In genomic region chr7:45833924-45834323, GRCm38 (mm10) we compare ENCODE assay signal across 8 mouse cellular contexts. TPM values are rescaled to one million over a fixed set of nuclear protein-coding genes. Genes with fewer than 3 reads are reported as not detected.
A peak's percentile ranks its signal among the peaks of the same experiment; 100 is the strongest.
DNase-seq lines count a peak whose midpoint lies in the region; ATAC-seq and TF ChIP-seq lines count a peak whose summit lies in the region.
"Had no signal": no experiment of that assay in that cellular context is flagged by ENCODE, and none has a peak within 500 bp of the region (broad histone marks: within the 10 kb centered on the region; RNA-seq: fewer than 3 reads in every experiment).

No protein-coding gene starts in this region.

- no peak for TF ChIP-seq CTCF in left cerebral cortex, adult 2 months (IDR thresholded peaks at IDR 0.05)
- no peak for TF ChIP-seq CTCF in small intestine, adult 2 months (IDR thresholded peaks at IDR 0.05; ENCODE audit: extremely low read depth, insufficient read length, insufficient replicate concordance, low read depth, low read length)

- H3K9me3 ChIP-seq in forebrain, embryonic 14.5 days (replicated peaks; ENCODE audit: control insufficient read depth, low read length), result no peaks in the 10 kb centered on the region
- H3K9me3 ChIP-seq in limb, embryonic 14.5 days (ENCODE audit: control insufficient read depth, low read length), result no peaks in the 10 kb centered on the region

- TF ChIP-seq POLR2A in limb, embryonic 14.5 days (IDR thresholded peaks at IDR 0.05; ENCODE audit: borderline replicate concordance, extremely low read depth, insufficient read depth, insufficient read length), result no peak
- no peak for TF ChIP-seq POLR2A in small intestine, adult 2 months (IDR thresholded peaks at IDR 0.05; ENCODE audit: low read depth, low read length)

- peaks cover 2% of the 10 kb centered on the region; the same call in 1 of the 2 replicates for H3K36me3 ChIP-seq in forebrain, embryonic 14.5 days (ENCODE audit: control insufficient read depth, insufficient read depth, low read length)
- peaks cover 7% of the 10 kb centered on the region for H3K36me3 ChIP-seq in limb, embryonic 14.5 days (ENCODE audit: control insufficient read depth, insufficient read depth, low read length)
- H3K36me3 ChIP-seq in small intestine, adult 2 months (ENCODE audit: control insufficient read depth, insufficient read depth, low read length), result no peaks in the 10 kb centered on the region

- peak overlapping the region; percentile 21; the same call in 1 of the 2 replicates for H3K9ac ChIP-seq in forebrain, embryonic 14.5 days (ENCODE audit: low read length)
- H3K9ac ChIP-seq in limb, embryonic 14.5 days (ENCODE audit: low read depth, low read length, severe bottlenecking), result peak overlapping the region; percentile 43

- no peak for ATAC-seq in forebrain, embryonic 14.5 days
- no peak for ATAC-seq in limb, embryonic 14.5 days (ENCODE audit: low FRiP score, low read depth)

- intact Hi-C loops in left cerebral cortex, adult 2 months (cut with DNase I), result no loop called here

- H3K27me3 ChIP-seq in forebrain, embryonic 14.5 days (replicated peaks; ENCODE audit: control insufficient read depth, insufficient read depth, low read length), result peaks cover 44% of the 10 kb centered on the region
- peaks cover 46% of the 10 kb centered on the region for H3K27me3 ChIP-seq in limb, embryonic 14.5 days (ENCODE audit: control insufficient read depth, insufficient read depth, low read length)
- H3K27me3 ChIP-seq in small intestine, adult 2 months (ENCODE audit: control insufficient read depth, insufficient read depth, low read length), result peaks cover 36% of the 10 kb centered on the region

- H3K27ac ChIP-seq in left cerebral cortex, adult 2 months, result no peak overlapping the region
- H3K27ac ChIP-seq in forebrain, embryonic 14.5 days (ENCODE audit: low read depth, low read length), result no peak overlapping the region
- H3K27ac ChIP-seq in limb, embryonic 14.5 days (replicated peaks; ENCODE audit: low read depth, low read length), result no peak overlapping the region
- H3K27ac ChIP-seq in small intestine, adult 2 months (ENCODE audit: insufficient read depth, low read depth, low read length), result no peak overlapping the region

- peaks cover 10% of the 10 kb centered on the region for H3K4me1 ChIP-seq in forebrain, embryonic 14.5 days (ENCODE audit: control insufficient read depth, insufficient read depth, low read length)
- H3K4me1 ChIP-seq in limb, embryonic 14.5 days (ENCODE audit: control insufficient read depth, insufficient read depth, low read length), result 0 out of 2 replicates have a peak, but pooled peaks cover 5% of the 10 kb centered on the region
- peaks cover 11% of the 10 kb centered on the region for H3K4me1 ChIP-seq in small intestine, adult 2 months (ENCODE audit: control insufficient read depth, insufficient read depth, insufficient read length, low read length)

- WGBS in forebrain, embryonic 14.5 days, result 6% methylated on average over 9 of the region's 31 CpGs
- WGBS in limb, embryonic 14.5 days, result 5% methylated on average over 13 of the region's 31 CpGs
- 11% methylated on average over 28 of the region's 31 CpGs for WGBS in small intestine, adult 2 months

- DNase-seq in left cerebral cortex, adult 2 months (ENCODE audit: extremely low spot score in 1 of 2, low spot score in 2 of 2), result no peak
- no peak for DNase-seq in left cerebral cortex, adult 11 months (ENCODE audit: low spot score)
- DNase-seq in forebrain, embryonic 14.5 days (ENCODE audit: low spot score), result no peak
- no peak for DNase-seq in limb, embryonic 14.5 days (ENCODE audit: low spot score)
- DNase-seq in layer of hippocampus, postnatal 36 days, result no peak
- DNase-seq in frontal cortex, postnatal 25 days (ENCODE audit: low spot score in 2 of 2), result no peak

- peak overlapping the region; percentile 35 for H3K4me3 ChIP-seq in left cerebral cortex, adult 2 months
- peak overlapping the region; percentile 24 for H3K4me3 ChIP-seq in forebrain, embryonic 14.5 days (ENCODE audit: low read depth, low read length)
- H3K4me3 ChIP-seq in limb, embryonic 14.5 days (replicated peaks; ENCODE audit: low read length), result peak overlapping the region; percentile 44
- H3K4me3 ChIP-seq in small intestine, adult 2 months (ENCODE audit: low read depth, low read length), result peak overlapping the region; percentile 42

- H3K4me2 ChIP-seq in forebrain, embryonic 14.5 days (ENCODE audit: low read length), result peak overlapping the region; percentile 40
- peak overlapping the region; percentile 56 for H3K4me2 ChIP-seq in limb, embryonic 14.5 days (replicated peaks; ENCODE audit: low read depth, low read length, severe bottlenecking)

RNA-seq across cellular contexts. Expression of gene Grwd1, which starts 3.2 kb away (rescaled TPM):
- total RNA-seq in left cerebral cortex, adult 2 months (2021), result 10 to 100 TPM; 17.9 to 22.1 TPM
- polyA plus RNA-seq in forebrain, embryonic 14.5 days (2014; fragmentation: Nextera tagmentation; extraction: Ambion mirVana), result 45.2 and 46.7 TPM in 2 replicates
- 33.7 and 38.7 TPM in 2 replicates for polyA plus RNA-seq in limb, embryonic 14.5 days (2012; rRNA removed)
- polyA plus RNA-seq in limb, embryonic 14.5 days (2014; fragmentation: Nextera tagmentation; extraction: Ambion mirVana), result 62.4 and 62.9 TPM in 2 replicates
- 8.5 and 10.1 TPM in 2 replicates for polyA plus RNA-seq in small intestine, adult 2 months (2012; rRNA removed)
- total RNA-seq in layer of hippocampus, postnatal 36 days (2021), result 10 to 100 TPM; 19.9 to 22.6 TPM

RNA-seq across cellular contexts. Expression of gene Kcnj14, which starts 9.3 kb away (rescaled TPM):
- total RNA-seq in left cerebral cortex, adult 2 months (2021), result 1 to 10 TPM; 2.3 to 2.5 TPM
- polyA plus RNA-seq in forebrain, embryonic 14.5 days (2014; fragmentation: Nextera tagmentation; extraction: Ambion mirVana), result 0.41 and 0.78 TPM in 2 replicates
- polyA plus RNA-seq in limb, embryonic 14.5 days (2012; rRNA removed), result 1.7 and 3.5 TPM in 2 replicates
- polyA plus RNA-seq in limb, embryonic 14.5 days (2014; fragmentation: Nextera tagmentation; extraction: Ambion mirVana), result 1.1 and 1.4 TPM in 2 replicates
- polyA plus RNA-seq in small intestine, adult 2 months (2012; rRNA removed), result 0.08 and 0.28 TPM in 2 replicates
- total RNA-seq in layer of hippocampus, postnatal 36 days (2021), result 1 to 10 TPM; 1.6 to 2.4 TPM
- total RNA-seq: common myeloid progenitor, adult 5-6 weeks had no signal

RNA-seq across cellular contexts. Expression of gene Cyth2, which starts 19.5 kb away (rescaled TPM):
- total RNA-seq in left cerebral cortex, adult 2 months (2021), result 100 to 1,000 TPM; 172 to 185 TPM
- 286 TPM in 2 replicates for polyA plus RNA-seq in forebrain, embryonic 14.5 days (2014; fragmentation: Nextera tagmentation; extraction: Ambion mirVana)
- polyA plus RNA-seq in limb, embryonic 14.5 days (2012; rRNA removed), result 100 and 105 TPM in 2 replicates
- 91.7 and 113 TPM in 2 replicates for polyA plus RNA-seq in limb, embryonic 14.5 days (2014; fragmentation: Nextera tagmentation; extraction: Ambion mirVana)
- 19.2 and 51.4 TPM in 2 replicates for polyA plus RNA-seq in small intestine, adult 2 months (2012; rRNA removed)
- 100 to 1,000 TPM; 138 to 150 TPM for total RNA-seq in layer of hippocampus, postnatal 36 days (2021)

RNA-seq across cellular contexts. Expression of gene Kdelr1, which starts 38.6 kb away (rescaled TPM):
- total RNA-seq in left cerebral cortex, adult 2 months (2021), result 10 to 100 TPM; 67.4 to 75.4 TPM
- polyA plus RNA-seq in forebrain, embryonic 14.5 days (2014; fragmentation: Nextera tagmentation; extraction: Ambion mirVana), result 104 and 111 TPM in 2 replicates
- 374 and 521 TPM in 2 replicates for polyA plus RNA-seq in limb, embryonic 14.5 days (2012; rRNA removed)
- 140 and 163 TPM in 2 replicates for polyA plus RNA-seq in limb, embryonic 14.5 days (2014; fragmentation: Nextera tagmentation; extraction: Ambion mirVana)
- polyA plus RNA-seq in small intestine, adult 2 months (2012; rRNA removed), result 178 and 333 TPM in 2 replicates
- total RNA-seq in layer of hippocampus, postnatal 36 days (2021), result 10 to 100 TPM; 72.4 to 74.2 TPM

RNA-seq across cellular contexts. Expression of gene Grin2d, which starts 44.3 kb away (rescaled TPM):
- 10 to 100 TPM; 13.4 to 14.7 TPM for total RNA-seq in left cerebral cortex, adult 2 months (2021)
- polyA plus RNA-seq in forebrain, embryonic 14.5 days (2014; fragmentation: Nextera tagmentation; extraction: Ambion mirVana), result 0.52 and 0.77 TPM in 2 replicates
- polyA plus RNA-seq in limb, embryonic 14.5 days (2012; rRNA removed), result 4.9 and 7.4 TPM in 2 replicates
- 0.59 and 0.61 TPM in 2 replicates for polyA plus RNA-seq in limb, embryonic 14.5 days (2014; fragmentation: Nextera tagmentation; extraction: Ambion mirVana)
- polyA plus RNA-seq in small intestine, adult 2 months (2012; rRNA removed), result 5.5 and 10.4 TPM in 2 replicates
- 10 to 100 TPM; 10.9 to 11.4 TPM for total RNA-seq in layer of hippocampus, postnatal 36 days (2021)
